Mouse (Mus musculus): ENCODE data around the gene Kctd14. TPM values are rescaled to one million over a fixed set of nuclear protein-coding genes. Genes with fewer than 3 reads are reported as not detected.
"Not testable (repeated sequence)": the region's sequence is repeated elsewhere in the genome, so short reads cannot be mapped to it uniquely, and the experiment has no call there.

Kctd14 gene
- polyA plus RNA-seq, 1 experiment from 2014 or later: 0.83 TPM

DNA sequence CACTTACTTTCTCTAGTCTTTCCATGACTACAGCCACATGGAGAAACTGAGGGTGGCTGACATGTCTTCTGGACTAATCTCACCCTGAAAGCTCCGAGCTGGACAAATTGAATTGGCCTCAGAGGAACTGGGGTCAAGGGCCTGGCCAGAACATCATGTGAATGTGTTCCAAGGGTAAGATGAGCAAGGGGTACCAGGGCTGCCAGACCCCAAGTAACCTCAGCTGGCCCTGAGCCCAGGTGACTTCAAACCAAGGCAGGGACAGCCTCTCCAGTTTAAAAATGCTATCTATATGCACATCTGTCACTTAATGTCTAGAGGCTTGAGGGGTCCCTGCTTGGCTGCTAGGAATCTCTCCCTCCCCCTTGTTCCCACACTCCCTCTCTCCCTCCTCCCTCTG lies 30.7 kb upstream of the Kctd14 start:
- Histone ChIP-seq H3K9me3 (replicated peaks) (no peaks in the 10 kb centered on the region), H3K27me3 (no peaks in the 10 kb centered on the region), H3K27ac (no peak overlapping the region), H3K4me3 (no peak overlapping the region), H3K4me2 (no peak overlapping the region), H3K36me3 (no peaks in the 10 kb centered on the region), H3K9ac (no peak overlapping the region), H3K4me1 (replicated peaks) (peaks cover 19% of the 10 kb centered on the region)
- 65% methylated on average over 1 of the region's 1 CpGs for WGBS
- ATAC-seq (replicated peaks; ENCODE audit: insufficient number of reproducible peaks, insufficient read depth, low FRiP score, low read depth): no peak

DNA sequence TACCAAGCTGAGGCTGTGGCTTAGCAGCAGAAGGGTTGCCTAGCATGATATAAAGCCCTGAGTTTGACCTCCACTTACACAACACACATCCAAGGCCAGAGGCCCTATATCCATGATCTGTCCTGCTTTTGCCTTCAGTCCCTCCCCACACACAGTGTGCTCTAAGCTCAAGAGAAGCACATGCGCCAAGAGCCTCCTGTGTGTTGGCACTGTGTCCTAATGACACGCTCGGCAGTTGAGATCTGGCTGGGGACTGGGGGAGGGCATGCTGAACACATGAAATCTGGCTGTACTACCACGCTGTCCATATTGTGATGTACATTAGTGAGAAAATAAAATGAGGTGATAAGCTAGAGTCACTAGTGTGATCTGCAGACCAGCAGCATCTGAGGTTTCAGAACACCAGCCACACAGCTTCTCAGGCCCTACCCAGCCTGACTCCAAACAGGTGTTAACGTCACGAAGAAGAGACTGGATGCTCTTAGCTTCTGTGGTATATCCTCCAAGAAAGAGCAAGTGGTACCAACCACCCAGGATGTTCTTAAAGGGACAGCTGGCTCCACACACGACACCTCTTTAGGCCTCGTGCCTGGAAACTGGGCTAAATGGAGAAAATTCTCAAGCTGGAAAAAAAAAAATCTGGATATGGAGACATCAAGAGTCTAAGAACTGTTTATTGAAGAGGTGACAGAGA lies 30.0 kb upstream of the Kctd14 start:
- no peak for ATAC-seq (replicated peaks; ENCODE audit: insufficient number of reproducible peaks, insufficient read depth, low FRiP score, low read depth)
- H3K27me3 ChIP-seq: no peaks in the 10 kb centered on the region
- no peak overlapping the region for H3K9ac ChIP-seq
- no peaks in the 10 kb centered on the region for H3K36me3 ChIP-seq
- 70% methylated on average over 8 of the region's 8 CpGs for WGBS
- peaks cover 19% of the 10 kb centered on the region for H3K4me1 ChIP-seq (replicated peaks)
- no peak overlapping the region for H3K27ac ChIP-seq
- H3K4me3 ChIP-seq: no peak overlapping the region
- H3K4me2 ChIP-seq: no peak overlapping the region
- H3K9me3 ChIP-seq (replicated peaks): no peaks in the 10 kb centered on the region

DNA sequence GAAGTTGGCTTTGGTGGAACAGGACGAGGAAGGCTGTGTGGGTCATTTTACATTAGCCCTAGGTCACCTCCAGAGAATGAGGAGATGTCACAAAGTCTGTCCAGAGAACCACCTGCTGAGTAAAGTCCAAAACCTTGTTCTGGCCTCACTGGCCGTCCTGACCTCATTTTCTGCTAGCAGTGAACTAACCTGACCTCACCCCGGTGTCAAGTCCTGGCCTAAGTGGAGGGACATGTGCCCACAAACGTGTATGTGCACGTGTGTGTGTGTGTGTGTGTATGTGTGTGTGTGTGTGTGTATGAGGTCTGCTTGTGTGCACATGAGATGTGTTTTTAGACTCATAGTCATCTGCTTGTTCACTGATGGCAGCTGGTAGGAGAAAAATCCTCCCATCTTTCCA lies 27.4 kb upstream of the Kctd14 start:
- peaks cover 7% of the 10 kb centered on the region for H3K4me1 ChIP-seq (replicated peaks)
- no peak for ATAC-seq (replicated peaks; ENCODE audit: insufficient number of reproducible peaks, insufficient read depth, low FRiP score, low read depth)

DNA sequence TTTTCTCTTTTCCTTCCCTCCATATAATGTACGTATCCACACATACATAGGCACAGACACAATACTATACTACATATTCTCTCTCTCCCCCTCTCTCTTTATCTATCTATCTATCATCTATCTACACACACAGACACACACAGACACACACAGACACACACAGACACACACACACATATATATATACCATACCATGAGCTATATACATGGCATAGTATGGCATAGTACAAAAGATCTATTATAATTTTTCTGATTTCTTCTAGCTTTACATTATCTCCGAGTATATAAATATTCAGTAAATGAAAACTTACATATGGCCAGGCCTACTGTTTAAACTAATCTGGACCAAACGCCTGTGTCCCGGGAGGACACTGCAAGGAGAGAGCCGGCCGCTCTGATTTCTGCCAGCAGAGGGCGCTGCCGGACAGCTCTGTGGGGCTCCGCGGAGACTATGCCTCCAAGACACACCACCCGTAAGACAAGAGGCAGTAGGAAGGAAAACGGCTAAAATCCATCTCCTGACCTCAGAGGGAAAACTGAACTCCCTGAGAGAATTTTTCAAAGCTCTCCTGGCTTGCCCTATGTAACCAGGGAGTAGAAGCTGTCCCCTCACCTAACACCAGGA lies 26.4 kb upstream of the Kctd14 start:
- Histone ChIP-seq H3K4me2 (no peak overlapping the region), H3K27ac (no peak overlapping the region), H3K9ac (no peak overlapping the region), H3K4me1 (replicated peaks) (peaks cover 9% of the 10 kb centered on the region), H3K4me3 (no peak overlapping the region), H3K9me3 (replicated peaks) (no peaks in the 10 kb centered on the region), H3K27me3 (no peaks in the 10 kb centered on the region), H3K36me3 (no peaks in the 10 kb centered on the region)
- WGBS: 9% methylated on average over 12 of the region's 12 CpGs
- ATAC-seq (replicated peaks; ENCODE audit: insufficient number of reproducible peaks, insufficient read depth, low FRiP score, low read depth): no peak; the same call in 1 of the 2 replicates

More for the DNA sequence above, 27.4 kb upstream of the Kctd14 start:
- Histone ChIP-seq H3K36me3 (no peaks in the 10 kb centered on the region), H3K27me3 (no peaks in the 10 kb centered on the region), H3K4me2 (no peak overlapping the region), H3K27ac (no peak overlapping the region), H3K9me3 (replicated peaks) (no peaks in the 10 kb centered on the region), H3K9ac (no peak overlapping the region), H3K4me3 (no peak overlapping the region)
- 52% methylated on average over 5 of the region's 5 CpGs for WGBS

DNA sequence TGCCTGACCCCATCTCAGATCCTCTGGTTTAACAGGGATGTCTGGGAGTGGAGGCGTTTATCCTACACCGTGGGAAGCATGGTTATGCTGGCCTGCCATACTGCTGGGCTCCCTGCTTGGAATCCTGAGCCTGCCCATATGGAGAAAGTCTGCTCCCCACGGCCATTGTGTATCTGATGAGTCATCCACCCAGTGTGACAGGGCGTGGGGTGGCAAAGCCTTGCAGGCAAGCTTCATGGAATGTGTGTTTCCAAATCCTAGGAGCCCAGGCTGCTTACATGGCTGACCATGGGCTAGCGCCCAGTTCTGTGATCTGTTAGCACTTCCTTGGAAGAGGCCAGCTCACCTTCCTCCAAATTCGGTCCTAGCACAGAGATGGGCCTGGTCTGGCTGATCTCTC lies 24.6 kb upstream of the Kctd14 start:
- 58% methylated on average over 6 of the region's 6 CpGs for WGBS

DNA sequence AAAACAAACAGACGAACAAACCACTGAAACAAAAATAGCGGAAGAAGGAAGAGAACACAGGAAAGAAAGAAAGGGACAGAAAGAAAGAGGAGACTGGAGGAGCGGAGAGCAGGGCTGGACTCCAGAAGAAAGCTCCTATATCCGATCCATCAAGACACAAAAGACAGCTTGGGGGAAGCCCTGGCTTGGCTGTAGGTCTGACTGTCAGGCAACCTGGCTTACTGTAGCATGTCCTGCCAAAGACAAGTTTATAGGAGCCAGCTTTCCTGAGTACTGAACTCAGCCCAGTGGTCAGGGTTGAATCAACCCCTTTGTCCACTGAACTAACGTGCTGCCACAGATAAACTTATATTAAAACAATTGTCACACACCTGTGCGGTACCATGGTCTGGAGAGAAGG lies 23.8 kb upstream of the Kctd14 start:
- H3K27me3 ChIP-seq: no peaks in the 10 kb centered on the region
- ATAC-seq (replicated peaks; ENCODE audit: insufficient number of reproducible peaks, insufficient read depth, low FRiP score, low read depth): no peak
- no peak overlapping the region for H3K4me3 ChIP-seq
- H3K9me3 ChIP-seq (replicated peaks): no peaks in the 10 kb centered on the region
- no peak overlapping the region for H3K27ac ChIP-seq
- 77% methylated on average over 6 of the region's 6 CpGs for WGBS
- H3K36me3 ChIP-seq: no peaks in the 10 kb centered on the region
- no peak overlapping the region for H3K9ac ChIP-seq
- H3K4me1 ChIP-seq (replicated peaks): peaks cover 5% of the 10 kb centered on the region
- H3K4me2 ChIP-seq: no peak overlapping the region

More for the DNA sequence above, 24.6 kb upstream of the Kctd14 start:
- Histone ChIP-seq H3K9me3 (replicated peaks) (no peaks in the 10 kb centered on the region), H3K4me3 (no peak overlapping the region), H3K36me3 (no peaks in the 10 kb centered on the region), H3K4me2 (no peak overlapping the region), H3K4me1 (replicated peaks) (peaks cover 5% of the 10 kb centered on the region), H3K9ac (no peak overlapping the region), H3K27ac (no peak overlapping the region), H3K27me3 (no peaks in the 10 kb centered on the region)
- ATAC-seq (replicated peaks; ENCODE audit: insufficient number of reproducible peaks, insufficient read depth, low FRiP score, low read depth): no peak

DNA sequence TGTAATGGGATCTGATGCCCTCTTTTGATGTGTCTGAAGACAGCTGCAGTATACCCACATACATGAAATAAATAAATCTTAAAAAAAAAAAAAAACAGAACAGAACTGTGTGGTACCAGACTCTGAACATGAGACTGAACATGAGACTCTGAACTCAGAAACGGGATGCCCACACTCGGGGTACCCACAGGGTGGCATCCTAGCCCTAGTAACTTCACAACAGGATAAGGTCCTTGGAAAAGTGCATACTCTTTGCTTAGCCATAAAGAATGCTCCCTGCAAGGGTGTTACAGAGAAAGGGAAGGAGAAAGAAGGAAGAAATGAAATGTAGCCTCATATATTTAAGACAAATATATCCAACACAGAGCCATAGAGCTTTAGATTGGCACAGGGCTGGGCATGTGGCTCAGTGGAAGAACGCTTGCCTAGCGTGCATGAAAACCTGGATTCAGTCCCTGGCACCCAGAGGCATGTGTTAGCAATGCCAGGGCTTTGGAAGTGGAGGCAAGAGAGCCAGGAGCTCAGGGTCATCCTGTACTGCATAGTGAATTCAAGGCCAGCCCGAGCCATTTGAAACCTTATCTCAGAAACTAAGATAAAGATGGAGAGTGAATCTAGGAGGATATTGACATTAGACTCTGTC lies 23.2 kb upstream of the Kctd14 start:
- 61% methylated on average over 5 of the region's 5 CpGs for WGBS
- no peaks in the 10 kb centered on the region for H3K27me3 ChIP-seq
- H3K36me3 ChIP-seq: no peaks in the 10 kb centered on the region
- peaks cover 5% of the 10 kb centered on the region for H3K4me1 ChIP-seq (replicated peaks)
- H3K4me2 ChIP-seq: no peak overlapping the region
- H3K9me3 ChIP-seq (replicated peaks): no peaks in the 10 kb centered on the region
- H3K9ac ChIP-seq: no peak overlapping the region
- ATAC-seq (replicated peaks; ENCODE audit: insufficient number of reproducible peaks, insufficient read depth, low FRiP score, low read depth): no peak
- H3K27ac ChIP-seq: no peak overlapping the region
- no peak overlapping the region for H3K4me3 ChIP-seq

DNA sequence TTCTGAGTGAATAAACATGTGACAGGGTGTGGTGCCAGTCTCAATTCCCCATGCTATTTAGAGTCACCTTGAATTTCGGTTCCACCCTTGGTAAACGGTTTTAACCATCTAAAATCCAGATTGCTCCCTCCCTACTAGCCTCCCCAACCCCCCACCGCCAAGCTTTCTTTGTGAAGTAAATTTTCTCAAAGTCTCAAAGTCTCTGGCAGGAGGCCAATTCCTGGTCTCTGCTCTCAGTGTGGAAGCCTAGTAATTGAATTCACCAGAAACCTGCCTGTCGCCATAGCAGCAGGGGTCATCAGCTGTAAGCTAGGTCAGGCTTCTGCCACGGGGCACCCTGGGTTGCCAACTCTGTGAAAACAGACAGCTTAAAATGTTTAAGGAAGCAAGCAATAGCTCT lies 21.4 kb upstream of the Kctd14 start:
- Histone ChIP-seq H3K4me2 (no peak overlapping the region), H3K27me3 (no peaks in the 10 kb centered on the region), H3K9ac (0 out of 2 replicates have a peak overlapping the region, but pooled peaks have one; percentile 28), H3K36me3 (no peaks in the 10 kb centered on the region), H3K27ac (no peak overlapping the region), H3K4me1 (replicated peaks) (peaks cover 5% of the 10 kb centered on the region), H3K9me3 (replicated peaks) (no peaks in the 10 kb centered on the region), H3K4me3 (no peak overlapping the region)
- ATAC-seq (replicated peaks; ENCODE audit: insufficient number of reproducible peaks, insufficient read depth, low FRiP score, low read depth): no peak
- 8% methylated on average over 5 of the region's 5 CpGs for WGBS

DNA sequence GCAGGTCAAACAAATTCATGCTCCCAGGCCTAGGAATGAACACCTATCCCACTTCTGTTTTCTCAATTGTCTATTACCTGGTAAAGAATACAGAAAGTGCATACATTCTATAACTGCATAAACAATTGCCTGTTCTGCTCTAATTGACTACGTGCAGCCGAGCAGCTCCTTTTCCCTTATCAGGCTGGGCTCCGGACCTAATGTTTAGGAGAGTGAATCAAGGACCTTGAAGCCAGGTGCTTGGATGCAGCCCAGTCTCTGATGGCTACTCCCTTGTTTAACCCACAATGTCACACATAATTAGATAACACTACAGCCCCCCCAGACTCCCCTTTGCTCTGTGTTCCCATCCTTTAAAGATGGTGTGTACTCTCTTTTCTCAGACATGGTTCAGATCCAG lies 17.6 kb upstream of the Kctd14 start:
- H3K4me2 ChIP-seq; ATAC-seq (replicated peaks; ENCODE audit: insufficient number of reproducible peaks, insufficient read depth, low FRiP score, low read depth); H3K9ac ChIP-seq; H3K27me3 ChIP-seq; H3K4me1 ChIP-seq (replicated peaks); H3K36me3 ChIP-seq; H3K9me3 ChIP-seq (replicated peaks); H3K27ac ChIP-seq; H3K4me3 ChIP-seq: not testable (repeated sequence)
- WGBS: 53% methylated on average over 3 of the region's 3 CpGs

DNA sequence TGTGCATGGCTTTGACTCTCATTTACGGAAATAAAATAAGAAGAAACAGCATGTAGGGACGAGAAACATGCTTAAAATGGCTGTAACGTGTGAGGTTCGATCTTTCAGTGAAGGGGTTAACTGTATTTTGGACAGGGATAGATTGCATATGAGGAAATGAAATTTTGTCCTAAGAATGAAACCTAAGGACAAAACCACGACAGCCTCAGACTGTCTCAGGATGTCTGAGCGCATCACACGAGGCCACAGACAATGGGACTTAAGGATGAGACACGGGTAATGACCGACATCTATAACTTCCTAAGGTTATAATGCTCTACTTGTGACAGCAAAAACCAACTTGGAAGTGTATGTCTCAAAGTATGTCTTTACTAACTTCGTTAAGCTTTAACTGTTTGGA lies 16.6 kb upstream of the Kctd14 start:
- Histone ChIP-seq H3K27ac (no peak overlapping the region), H3K36me3 (no peaks in the 10 kb centered on the region), H3K4me2 (no peak overlapping the region), H3K4me1 (replicated peaks) (peaks cover 5% of the 10 kb centered on the region), H3K27me3 (no peaks in the 10 kb centered on the region), H3K4me3 (no peak overlapping the region), H3K9me3 (replicated peaks) (no peaks in the 10 kb centered on the region), H3K9ac (no peak overlapping the region)
- WGBS: 79% methylated on average over 10 of the region's 10 CpGs
- ATAC-seq (replicated peaks; ENCODE audit: insufficient number of reproducible peaks, insufficient read depth, low FRiP score, low read depth): no peak

DNA sequence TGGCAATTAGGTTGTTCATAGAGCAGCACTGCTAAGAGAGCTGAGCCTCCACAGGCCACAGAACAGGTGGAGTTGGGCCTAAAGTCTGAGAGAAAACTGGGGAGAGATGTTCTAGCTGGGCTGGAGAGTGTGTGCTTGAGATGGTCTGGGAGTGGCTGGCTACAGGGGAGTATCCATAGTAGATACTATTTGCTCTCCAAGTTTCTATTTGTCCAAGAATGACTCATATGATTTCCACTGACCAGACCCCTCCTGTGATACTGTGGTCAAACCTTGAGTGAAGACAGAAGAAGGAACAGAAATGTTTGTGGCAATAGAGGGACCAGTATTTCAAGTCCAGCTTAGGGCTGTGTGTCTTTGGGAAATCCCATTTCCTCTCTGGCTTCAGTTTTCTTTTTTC lies 12.1 kb upstream of the Kctd14 start:
- no peak overlapping the region for H3K27ac ChIP-seq
- H3K4me3 ChIP-seq: no peak overlapping the region
- no peaks in the 10 kb centered on the region for H3K4me1 ChIP-seq (replicated peaks)
- no peak overlapping the region for H3K4me2 ChIP-seq
- no peak overlapping the region for H3K9ac ChIP-seq
- H3K27me3 ChIP-seq: no peaks in the 10 kb centered on the region
- no peaks in the 10 kb centered on the region for H3K9me3 ChIP-seq (replicated peaks)
- no peaks in the 10 kb centered on the region for H3K36me3 ChIP-seq
- no peak for ATAC-seq (replicated peaks; ENCODE audit: insufficient number of reproducible peaks, insufficient read depth, low FRiP score, low read depth)

All from heart, embryonic 15.5 days (tissue).